Mouse (Mus musculus) stomach, embryonic 16.5 days (tissue): ENCODE results near the gene BC030499. TPM values are rescaled to one million over a fixed set of nuclear protein-coding genes. Genes with fewer than 3 reads are reported as not detected.
"Not testable (repeated sequence)": the region's sequence is repeated elsewhere in the genome, so short reads cannot be mapped to it uniquely, and the experiment has no call there.

Experiments used
- ATAC-seq: fragments of 200-750 bp; cut with Nextera tagmentation; 2 replicates; pipeline ENCODE4 v1.8.0; 2017; ENCODE audit warnings: moderate number of reproducible peaks, moderate TSS enrichment; ENCODE audit not compliant: insufficient read depth, low FRiP score
- H3K27ac ChIP-seq: fragments of 300-500 bp; sonication (generic); 2 replicates; pipeline ENCODE4 v1.5.1; 2014; ENCODE audit warnings: low read length
- H3K27me3 ChIP-seq: fragments of 300-500 bp; sonication (generic); 2 replicates; pipeline ENCODE4 v1.6.1; 2014; ENCODE audit warnings: low read length, control low read depth, mixed read lengths; ENCODE audit not compliant: control insufficient read depth, insufficient read depth
- H3K36me3 ChIP-seq: fragments of 300-500 bp; sonication (generic); 2 replicates; pipeline ENCODE4 v1.6.1; 2014; ENCODE audit warnings: low read length; ENCODE audit not compliant: control insufficient read depth, insufficient read depth
- H3K4me1 ChIP-seq: fragments of 300-500 bp; sonication (generic); 2 replicates; pipeline ENCODE4 v1.6.1; 2014; ENCODE audit warnings: low read length, control low read depth, mixed read lengths; ENCODE audit not compliant: control insufficient read depth, insufficient read depth
- H3K4me2 ChIP-seq: fragments of 300-500 bp; sonication (generic); 2 replicates; pipeline ENCODE4 v1.6.1; 2014; ENCODE audit warnings: low read depth, low read length, mixed read lengths
- H3K4me3 ChIP-seq: fragments of 300-500 bp; sonication (generic); replicated peaks from 2 replicates; pipeline ENCODE4 v1.5.1; 2014; ENCODE audit warnings: mild to moderate bottlenecking, low read length
- H3K9ac ChIP-seq: fragments of 300-500 bp; sonication (generic); 2 replicates; pipeline ENCODE4 v1.6.1; 2014; ENCODE audit warnings: low read length
- H3K9me3 ChIP-seq: fragments of 300-500 bp; sonication (generic); replicated peaks from 2 replicates; pipeline ENCODE4 v1.6.1; 2016; ENCODE audit warnings: low read length, control low read depth; ENCODE audit not compliant: control insufficient read depth
- WGBS: fragments of 180-500 bp; shearing (Covaris S2); extraction: QIAGEN DNeasy Blood & Tissue Kit; methylation state at CpG from one replicate; pipeline ENCODE4 v1.1.7; 2014; 5-methylcytosine and 5-hydroxymethylcytosine counted together
- polyA plus RNA-seq: library from polyadenylated mRNA; unstranded; fragments of >200 nt; fragmentation: Nextera tagmentation; extraction: Ambion mirVana; gene quantifications from 2 replicates; pipeline ENCODE4 v1.2.1, GENCODE M21; 2015

BC030499 gene
- polyA plus RNA-seq, 1 experiment from 2014 or later: 0.17 TPM

GRCm38 (mm10) chr11:78261380-78262352 lies 29.0 kb upstream of the BC030499 start, which contains the start of gene 2610507B11Rik:
Gene 2610507B11Rik, plus strand, starts transcription at chr11:78261752.
- H3K4me2 ChIP-seq: peak within 1 kb of the TSS; percentile 74
- ATAC-seq: peak; percentile 97
- H3K36me3 ChIP-seq: peaks cover 6% of the 10 kb centered on the region
- peaks cover 10% of the 10 kb centered on the region for H3K4me1 ChIP-seq
- H3K27me3 ChIP-seq: no peaks in the 10 kb centered on the region
- H3K9ac ChIP-seq: peak within 1 kb of the TSS; percentile 90
- H3K4me3 ChIP-seq: peak within 1 kb of the TSS; percentile 94
- no peaks in the 10 kb centered on the region for H3K9me3 ChIP-seq
- under 1% methylated on average over 98 of the region's 115 CpGs for WGBS
- peak within 1 kb of the TSS; percentile 86 for H3K27ac ChIP-seq

- 1% methylated on average over 8 of the region's 8 CpGs for WGBS
- peak overlapping the region; percentile 94 for H3K4me3 ChIP-seq
- peaks cover 10% of the 10 kb centered on the region for H3K4me1 ChIP-seq
- H3K9me3 ChIP-seq: no peaks in the 10 kb centered on the region
- H3K27ac ChIP-seq: peak overlapping the region; percentile 86; the same call in 1 of the 2 replicates
- H3K4me2 ChIP-seq: peak overlapping the region; percentile 74
- ATAC-seq: no peak
- H3K9ac ChIP-seq: peak overlapping the region; percentile 90
- H3K27me3 ChIP-seq: no peaks in the 10 kb centered on the region
- H3K36me3 ChIP-seq: peaks cover 11% of the 10 kb centered on the region
These were observed 28.1 kb upstream of the BC030499 start for GRCm38 (mm10) chr11:78262550-78262949.

- peaks cover 10% of the 10 kb centered on the region for H3K4me1 ChIP-seq
- no peak overlapping the region for H3K4me3 ChIP-seq
- no peak overlapping the region for H3K4me2 ChIP-seq
- 87% methylated on average over 6 of the region's 6 CpGs for WGBS
- H3K36me3 ChIP-seq: peaks cover 18% of the 10 kb centered on the region
- peak overlapping the region; percentile 29; the same call in 1 of the 2 replicates for H3K27ac ChIP-seq
- H3K9ac ChIP-seq: no peak overlapping the region
- ATAC-seq: no peak
- no peaks in the 10 kb centered on the region for H3K27me3 ChIP-seq
- no peaks in the 10 kb centered on the region for H3K9me3 ChIP-seq
These were observed 25.1 kb upstream of the BC030499 start for GRCm38 (mm10) chr11:78265571-78265970.

- Histone ChIP-seq H3K27ac (no peak overlapping the region), H3K36me3 (peaks cover 41% of the 10 kb centered on the region), H3K4me3 (no peak overlapping the region), H3K9me3 (no peaks in the 10 kb centered on the region), H3K27me3 (no peaks in the 10 kb centered on the region), H3K4me2 (no peak overlapping the region), H3K9ac (no peak overlapping the region), H3K4me1 (no peaks in the 10 kb centered on the region)
- WGBS: 88% methylated on average over 13 of the region's 13 CpGs
- no peak for ATAC-seq
These were observed 18.7 kb upstream of the BC030499 start for GRCm38 (mm10) chr11:78271986-78272385.

GRCm38 (mm10) chr11:78275596-78275995 lies 15.0 kb upstream of the BC030499 start:
- Histone ChIP-seq H3K4me3 (no peak overlapping the region), H3K36me3 (peaks cover 46% of the 10 kb centered on the region), H3K27me3 (no peaks in the 10 kb centered on the region), H3K9ac (no peak overlapping the region), H3K4me2 (no peak overlapping the region), H3K9me3 (no peaks in the 10 kb centered on the region), H3K27ac (no peak overlapping the region), H3K4me1 (no peaks in the 10 kb centered on the region)
- ATAC-seq: no peak
- 96% methylated on average over 1 of the region's 1 CpGs for WGBS

GRCm38 (mm10) chr11:78276169-78276568 lies 14.5 kb upstream of the BC030499 start:
- peaks cover 43% of the 10 kb centered on the region for H3K36me3 ChIP-seq
- not testable (repeated sequence) for H3K9me3 ChIP-seq, H3K4me2 ChIP-seq, H3K27ac ChIP-seq, H3K27me3 ChIP-seq, ATAC-seq, H3K9ac ChIP-seq, H3K4me1 ChIP-seq, H3K4me3 ChIP-seq
- 95% methylated on average over 4 of the region's 4 CpGs for WGBS

- Histone ChIP-seq H3K36me3 (peaks cover 36% of the 10 kb centered on the region; the same call in 1 of the 2 replicates), H3K27ac (no peak overlapping the region), H3K9me3 (no peaks in the 10 kb centered on the region), H3K4me2 (no peak overlapping the region), H3K4me1 (no peaks in the 10 kb centered on the region), H3K27me3 (no peaks in the 10 kb centered on the region), H3K4me3 (no peak overlapping the region), H3K9ac (no peak overlapping the region)
- WGBS: 81% methylated on average over 7 of the region's 7 CpGs
- ATAC-seq: no peak
These were observed 11.8 kb upstream of the BC030499 start for GRCm38 (mm10) chr11:78278853-78279252.

GRCm38 (mm10) chr11:78279586-78279985 lies 11.1 kb upstream of the BC030499 start:
- H3K36me3 ChIP-seq: peaks cover 30% of the 10 kb centered on the region
- H3K9me3 ChIP-seq: no peaks in the 10 kb centered on the region
- no peaks in the 10 kb centered on the region for H3K4me1 ChIP-seq
- H3K4me3 ChIP-seq: no peak overlapping the region
- H3K27me3 ChIP-seq: no peaks in the 10 kb centered on the region
- H3K4me2 ChIP-seq: no peak overlapping the region
- H3K9ac ChIP-seq: no peak overlapping the region
- no peak for ATAC-seq
- WGBS: 89% methylated on average over 4 of the region's 4 CpGs
- H3K27ac ChIP-seq: no peak overlapping the region

GRCm38 (mm10) chr11:78289146-78289763 lies 1.4 kb upstream of the BC030499 start:
- Histone ChIP-seq H3K9me3 (no peaks in the 10 kb centered on the region), H3K36me3 (peaks cover 21% of the 10 kb centered on the region), H3K4me1 (no peaks in the 10 kb centered on the region), H3K4me3 (no peak overlapping the region), H3K9ac (no peak overlapping the region), H3K4me2 (no peak overlapping the region), H3K27me3 (no peaks in the 10 kb centered on the region), H3K27ac (no peak overlapping the region)
- WGBS: 85% methylated on average over 7 of the region's 7 CpGs
- no peak for ATAC-seq
